Mouse (Mus musculus) embryonic facial prominence, embryonic 14.5 days (tissue): Measurements from ENCODE around the gene Rarb. TPM values are rescaled to one million over a fixed set of nuclear protein-coding genes. Genes with fewer than 3 reads are reported as not detected.

Source experiments
- ATAC-seq: fragments of 200-750 bp; cut with Nextera tagmentation; 2 replicates; pipeline ENCODE4 v1.8.0; 2017; ENCODE audit warnings: low read depth, moderate number of reproducible peaks, moderate TSS enrichment
- DNase-seq: peaks from one replicate; pipeline ENCODE4 v3.0.0-alpha.2; 2015; ENCODE audit warnings: low spot score
- H3K27ac ChIP-seq: fragments of 300-500 bp; sonication (generic); replicated peaks from 2 replicates; pipeline ENCODE4 v1.5.1; 2014; ENCODE audit warnings: low read depth, mild to moderate bottlenecking, low read length, moderate library complexity
- H3K27me3 ChIP-seq: fragments of 300-500 bp; sonication (generic); replicated peaks from 2 replicates; pipeline ENCODE4 v1.6.1; 2014; ENCODE audit warnings: low read length; ENCODE audit not compliant: control insufficient read depth, insufficient read depth
- H3K36me3 ChIP-seq: fragments of 300-500 bp; sonication (generic); 2 replicates; pipeline ENCODE4 v1.6.1; 2014; ENCODE audit warnings: low read length, mixed read lengths; ENCODE audit not compliant: control insufficient read depth, insufficient read depth
- H3K4me1 ChIP-seq: fragments of 300-500 bp; sonication (generic); 2 replicates; pipeline ENCODE4 v1.6.1; 2014; ENCODE audit warnings: antibody characterized with exemption, low read length; ENCODE audit not compliant: control insufficient read depth, insufficient read depth
- H3K4me2 ChIP-seq: fragments of 300-500 bp; sonication (generic); 2 replicates; pipeline ENCODE4 v1.6.1; 2014; ENCODE audit warnings: low read depth, mild to moderate bottlenecking, low read length, moderate library complexity, mixed read lengths
- H3K4me3 ChIP-seq: fragments of 300-500 bp; sonication (generic); 2 replicates; pipeline ENCODE4 v1.5.1; 2014; ENCODE audit warnings: low read depth, mild to moderate bottlenecking, low read length
- H3K9ac ChIP-seq: fragments of 300-500 bp; sonication (generic); 2 replicates; pipeline ENCODE4 v1.6.1; 2014; ENCODE audit warnings: low read depth, mild to moderate bottlenecking, low read length, moderate library complexity, mixed read lengths
- H3K9me3 ChIP-seq: fragments of 300-500 bp; sonication (generic); 2 replicates; pipeline ENCODE4 v1.6.1; 2016; ENCODE audit warnings: low read length; ENCODE audit not compliant: control insufficient read depth
- WGBS: fragments of 180-500 bp; shearing (Covaris S2); extraction: QIAGEN DNeasy Blood & Tissue Kit; methylation state at CpG from one replicate; pipeline ENCODE4 v1.1.7; 2014; 5-methylcytosine and 5-hydroxymethylcytosine counted together
- polyA plus RNA-seq: library from polyadenylated mRNA; unstranded; fragments of >200 nt; fragmentation: Nextera tagmentation; extraction: Ambion mirVana; gene quantifications from 2 replicates; pipeline ENCODE4 v1.2.1, GENCODE M21; 2014

The Rarb gene
- polyA plus RNA-seq, 1 experiment from 2014 or later: 15.8 TPM

GRCm38 (mm10) chr14:16639153-16639943 lies 179.6 kb downstream of the Rarb start:
- Histone ChIP-seq H3K36me3 (no peaks in the 10 kb centered on the region), H3K4me2 (no peak overlapping the region), H3K27me3 (no peaks in the 10 kb centered on the region), H3K4me3 (no peak overlapping the region), H3K9me3 (peaks cover 24% of the 10 kb centered on the region), H3K27ac (no peak overlapping the region), H3K9ac (no peak overlapping the region), H3K4me1 (no peaks in the 10 kb centered on the region)
- WGBS: 85% methylated on average over 19 of the region's 19 CpGs
- DNase-seq: no peak
- no peak for ATAC-seq

DNA sequence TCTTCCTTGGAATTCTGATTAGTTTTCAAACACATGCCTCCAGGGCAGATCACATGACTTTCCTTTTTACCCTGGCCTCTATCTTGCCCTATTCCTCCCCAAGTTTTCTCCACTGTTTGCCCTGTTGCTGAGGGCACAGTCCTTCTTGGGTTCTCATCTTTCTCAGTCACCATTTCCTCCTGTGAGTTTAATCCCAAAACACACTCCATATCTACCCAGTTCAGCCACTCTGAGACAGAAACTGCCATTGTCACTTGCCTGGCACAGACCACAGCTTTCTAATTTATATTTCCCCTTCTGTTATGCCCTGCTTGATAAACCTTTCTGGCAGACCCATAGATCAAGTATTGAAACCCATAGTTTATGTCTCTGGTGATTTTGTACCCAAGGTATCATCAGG lies 205.0 kb downstream of the Rarb start:
- no peak overlapping the region for H3K27ac ChIP-seq
- ATAC-seq: no peak
- no peak overlapping the region for H3K4me3 ChIP-seq

GRCm38 (mm10) chr14:16605480-16605879 lies 213.5 kb downstream of the Rarb start:
- no peak for DNase-seq
- Histone ChIP-seq H3K4me3 (no peak overlapping the region), H3K4me2 (no peak overlapping the region), H3K27ac (no peak overlapping the region), H3K27me3 (no peaks in the 10 kb centered on the region), H3K4me1 (peaks cover 8% of the 10 kb centered on the region; the same call in 1 of the 2 replicates), H3K9me3 (no peaks in the 10 kb centered on the region), H3K9ac (no peak overlapping the region), H3K36me3 (no peaks in the 10 kb centered on the region)
- no peak for ATAC-seq

More for the DNA sequence above, 205.0 kb downstream of the Rarb start:
- Histone ChIP-seq H3K9me3 (no peaks in the 10 kb centered on the region), H3K9ac (no peak overlapping the region), H3K4me1 (no peaks in the 10 kb centered on the region), H3K36me3 (no peaks in the 10 kb centered on the region), H3K4me2 (no peak overlapping the region), H3K27me3 (no peaks in the 10 kb centered on the region)
- no peak for DNase-seq

DNA sequence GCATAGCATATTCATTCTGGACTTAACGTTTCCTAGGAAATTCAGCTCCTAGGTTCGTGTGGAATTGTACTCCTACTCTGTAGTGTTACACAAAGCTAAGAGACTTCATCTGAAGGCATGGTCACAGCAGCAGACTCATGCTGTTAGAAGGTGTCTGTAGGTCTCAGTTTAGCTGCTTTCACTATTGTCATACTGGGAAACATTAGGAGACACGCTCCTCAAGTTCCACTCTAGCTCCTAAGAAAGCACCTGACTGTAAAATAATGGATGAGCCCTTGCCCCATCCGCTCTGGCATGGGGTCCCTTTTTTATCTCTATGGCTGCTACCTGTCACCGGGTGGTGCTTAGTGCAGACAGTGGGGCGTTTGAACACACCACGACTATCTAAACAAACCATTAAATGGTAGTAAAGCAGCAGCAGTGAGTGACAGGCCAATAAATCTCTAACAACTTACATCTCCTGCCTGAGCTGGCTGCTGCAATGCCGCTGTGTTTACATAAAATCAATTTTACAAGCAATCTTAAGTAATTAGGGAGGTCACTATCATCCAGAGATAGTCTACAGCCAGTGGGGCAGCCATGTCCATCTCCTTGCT lies 214.4 kb downstream of the Rarb start:
- DNase-seq (no peak), ATAC-seq (no peak)
- H3K27me3 ChIP-seq: no peaks in the 10 kb centered on the region
- no peak overlapping the region for H3K4me2 ChIP-seq
- H3K4me1 ChIP-seq: peaks cover 8% of the 10 kb centered on the region; the same call in 1 of the 2 replicates
- H3K36me3 ChIP-seq: no peaks in the 10 kb centered on the region
- H3K9me3 ChIP-seq: no peaks in the 10 kb centered on the region
- WGBS: 56% methylated on average over 8 of the region's 8 CpGs
- no peak overlapping the region for H3K27ac ChIP-seq
- H3K4me3 ChIP-seq: no peak overlapping the region
- no peak overlapping the region for H3K9ac ChIP-seq

- no peak for ATAC-seq
- Histone ChIP-seq H3K4me1 (peaks cover 11% of the 10 kb centered on the region), H3K4me2 (no peak overlapping the region), H3K27me3 (no peaks in the 10 kb centered on the region), H3K36me3 (no peaks in the 10 kb centered on the region), H3K27ac (no peak overlapping the region), H3K9ac (no peak overlapping the region), H3K4me3 (no peak overlapping the region), H3K9me3 (no peaks in the 10 kb centered on the region)
- WGBS: 12% methylated on average over 5 of the region's 5 CpGs
- DNase-seq: no peak
These were observed 215.8 kb downstream of the Rarb start for GRCm38 (mm10) chr14:16603040-16603590.

- H3K9me3 ChIP-seq: no peaks in the 10 kb centered on the region
- H3K9ac ChIP-seq: no peak overlapping the region
- ATAC-seq (no peak), DNase-seq (no peak)
- no peak overlapping the region for H3K4me3 ChIP-seq
- H3K4me2 ChIP-seq: no peak overlapping the region
- H3K27me3 ChIP-seq: no peaks in the 10 kb centered on the region
- H3K4me1 ChIP-seq: peaks cover 18% of the 10 kb centered on the region
- no peaks in the 10 kb centered on the region for H3K36me3 ChIP-seq
- 71% methylated on average over 7 of the region's 7 CpGs for WGBS
- no peak overlapping the region for H3K27ac ChIP-seq
These were observed 219.7 kb downstream of the Rarb start for GRCm38 (mm10) chr14:16599224-16599623.

- no peaks in the 10 kb centered on the region for H3K36me3 ChIP-seq
These were observed 220.9 kb downstream of the Rarb start for GRCm38 (mm10) chr14:16598074-16598501.

DNA sequence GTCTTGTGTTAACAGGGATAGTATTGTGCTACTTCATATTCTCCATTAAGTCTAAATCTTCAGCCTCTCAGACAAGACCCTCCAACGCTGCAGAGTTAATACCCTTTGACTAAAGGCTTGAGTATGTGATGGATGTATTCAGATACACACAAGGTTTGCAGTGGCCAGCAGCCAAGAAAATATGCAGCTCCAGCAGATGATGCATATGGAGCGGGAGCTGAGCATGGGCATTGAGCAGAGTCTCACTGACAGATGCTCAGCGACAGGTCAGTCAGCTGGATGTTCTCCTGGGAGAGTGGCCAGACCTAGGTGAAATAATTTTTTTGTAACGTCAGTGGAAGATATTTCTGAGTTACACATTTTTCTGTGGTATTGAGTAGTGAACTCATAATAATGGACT lies 229.8 kb downstream of the Rarb start:
- Histone ChIP-seq H3K27me3 (no peaks in the 10 kb centered on the region), H3K4me2 (no peak overlapping the region), H3K4me1 (0 out of 2 replicates have a peak, but pooled peaks cover 6% of the 10 kb centered on the region), H3K27ac (no peak overlapping the region), H3K9me3 (no peaks in the 10 kb centered on the region), H3K4me3 (no peak overlapping the region), H3K36me3 (no peaks in the 10 kb centered on the region), H3K9ac (no peak overlapping the region)
- ATAC-seq: no peak
- WGBS: 44% methylated on average over 4 of the region's 4 CpGs
- no peak for DNase-seq

More at GRCm38 (mm10) chr14:16598074-16598501, 220.9 kb downstream of the Rarb start:
- H3K4me2 ChIP-seq: peak overlapping the region; percentile 23
- DNase-seq (peak; percentile 73), ATAC-seq (peak; percentile 48)
- 21% methylated on average over 4 of the region's 4 CpGs for WGBS
- peak overlapping the region; percentile 33; the same call in 1 of the 2 replicates for H3K27ac ChIP-seq
- no peaks in the 10 kb centered on the region for H3K27me3 ChIP-seq
- H3K4me3 ChIP-seq: no peak overlapping the region
- H3K9ac ChIP-seq: no peak overlapping the region
- H3K9me3 ChIP-seq: no peaks in the 10 kb centered on the region
- H3K4me1 ChIP-seq: peaks cover 19% of the 10 kb centered on the region
